Mouse (Mus musculus) left cerebral cortex, adult 2 months (tissue): ENCODE results near the gene Pgd. TPM values are rescaled to one million over a fixed set of nuclear protein-coding genes. Genes with fewer than 3 reads are reported as not detected.
"Not testable (repeated sequence)": the region's sequence is repeated elsewhere in the genome, so short reads cannot be mapped to it uniquely, and the experiment has no call there.

Experiments
- DNase-seq, 2 experiments: peaks; one replicate each; pipeline ENCODE4 v3.0.0; 2021 to 2022; ENCODE audit warnings: low spot score in 2 of 2, mixed read lengths in 1 of 2; ENCODE audit errors: extremely low spot score in 1 of 2
- H3K27ac ChIP-seq: fragments of 200-600 bp; 2 replicates; pipeline ENCODE4 v1.8.1; 2022
- H3K4me3 ChIP-seq: fragments of 200-600 bp; 2 replicates; pipeline ENCODE4 v1.8.1; 2022
- CTCF ChIP-seq: fragments of 200-600 bp; IDR thresholded peaks from 2 replicates; pipeline ENCODE4 v1.8.1; 2022; ENCODE audit warnings: antibody characterized with exemption, mild to moderate bottlenecking, moderate library complexity
- intact Hi-C: fragments of 180-260 bp; cut with DNase I; formaldehyde crosslinking; loops from one replicate; pipeline ENCODE4 v1.15.1; 2025
- long read RNA-seq, 2 experiments: library from polyadenylated mRNA; stranded (forward); transcript quantifications; one replicate each; pipeline ENCODE4 v2.0.0; 2021; ENCODE audit warnings: borderline mapping rate in 2 of 2
- total RNA-seq, 2 experiments: library from RNA; stranded (reverse); gene quantifications; 2 replicates each; pipeline ENCODE4 v1.2.3; 2021

The Pgd gene
- total RNA-seq = 10 to 100 TPM; 35.1 to 36.5 TPM
- long read RNA-seq, experiment 1, partial matches to known transcripts = 2 of 6 reads
- long read RNA-seq, experiment 1, other reads (novel, unspliced or antisense) = 3 of 6 reads
- long read RNA-seq, experiment 2, partial matches to known transcripts = 1 of 6 reads
- long read RNA-seq, experiment 2, other reads (novel, unspliced or antisense) = 3 of 6 reads

- no peak for TF ChIP-seq CTCF
- peak; percentile 95 to 97 for DNase-seq
- H3K27ac ChIP-seq = peak within 1 kb of the TSS; percentile 86
- H3K4me3 ChIP-seq = peak within 1 kb of the TSS; percentile 94
- intact Hi-C loops = loop anchor here (5.0 kb wide), 1 partner anchor 141 kb away; the partner anchor contains the start of gene Kif1b
Observed at GRCm38 (mm10) chr4:149166215-149166946, at the start of gene Pgd. TSS of gene Pgd (minus strand) at chr4:149166771.

DNA sequence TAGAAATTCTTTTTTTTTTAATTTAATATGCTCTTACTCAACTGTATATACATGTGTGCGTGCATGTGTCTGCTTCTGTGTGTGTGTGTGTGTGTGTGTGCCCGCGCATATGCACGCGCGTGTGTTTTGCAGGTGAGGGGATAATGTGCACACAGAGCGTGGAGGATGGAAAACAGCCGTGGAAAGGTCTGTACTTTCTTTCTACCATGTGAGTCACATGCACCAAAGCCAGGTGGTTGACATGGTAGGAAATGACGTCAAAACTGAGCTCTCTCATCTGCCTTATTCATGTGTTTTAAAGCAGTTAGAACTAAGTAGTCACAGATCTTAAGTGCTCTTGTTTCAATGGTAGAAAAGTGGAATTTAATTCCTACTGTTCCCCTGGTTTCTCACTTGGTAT is 49.4 kb upstream of the Pgd start:
- intact Hi-C loops = no loop called here
- TF ChIP-seq CTCF = no peak
- no peak for DNase-seq
- H3K27ac ChIP-seq = no peak overlapping the region
- H3K4me3 ChIP-seq = no peak overlapping the region

- H3K27ac ChIP-seq = 0 out of 2 replicates have a peak overlapping the region, but pooled peaks have one; percentile 11
- intact Hi-C loops = no loop called here
- no peak overlapping the region for H3K4me3 ChIP-seq
- no peak for DNase-seq
- TF ChIP-seq CTCF = no peak
Observed at GRCm38 (mm10) chr4:149215397-149215796, 48.8 kb upstream of the Pgd start.

DNA sequence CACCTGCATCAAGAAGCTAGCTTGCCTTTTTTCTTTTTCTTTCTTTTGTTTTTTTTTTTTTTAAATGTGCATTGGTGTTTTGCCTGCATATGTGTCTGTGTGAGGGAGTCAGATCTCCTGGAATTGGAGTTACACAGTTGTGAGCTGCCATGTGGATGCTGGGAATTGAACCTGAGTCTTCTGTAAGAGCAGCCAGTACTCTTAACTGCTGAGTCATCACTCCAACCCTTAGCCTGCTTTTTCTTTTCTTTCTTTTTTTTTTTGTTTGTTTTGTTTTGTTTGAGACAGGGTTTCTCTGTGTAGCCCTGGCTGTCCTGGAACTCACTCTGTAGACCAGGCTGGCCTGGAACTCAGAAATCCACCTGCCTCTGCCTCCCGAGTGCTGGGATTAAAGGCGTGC is 47.9 kb upstream of the Pgd start:
- H3K4me3 ChIP-seq, DNase-seq, H3K27ac ChIP-seq, intact Hi-C loops: not testable (repeated sequence)

DNA sequence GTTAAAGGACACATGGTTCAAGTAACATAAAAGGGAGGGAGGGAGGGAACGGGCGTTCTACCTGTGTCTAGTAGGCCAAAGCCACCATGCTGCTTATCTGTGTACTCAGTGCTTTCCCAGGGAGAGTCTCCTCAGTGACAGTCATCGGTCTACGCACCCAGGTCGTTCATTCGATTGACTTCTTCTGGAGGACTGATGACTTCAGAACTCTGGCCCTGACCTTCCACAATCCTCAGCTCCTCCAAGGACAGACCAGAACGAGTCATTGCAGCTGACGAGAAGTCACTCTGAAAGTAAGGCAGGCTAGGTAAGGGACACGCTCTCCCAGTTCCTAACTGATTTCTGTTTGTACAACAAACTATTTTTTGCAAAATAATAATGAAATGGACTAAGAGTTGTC is 46.9 kb upstream of the Pgd start:
- no peak for TF ChIP-seq CTCF
- Histone ChIP-seq H3K4me3 (no peak overlapping the region), H3K27ac (no peak overlapping the region)
- intact Hi-C loops = no loop called here
- DNase-seq = no peak

DNA sequence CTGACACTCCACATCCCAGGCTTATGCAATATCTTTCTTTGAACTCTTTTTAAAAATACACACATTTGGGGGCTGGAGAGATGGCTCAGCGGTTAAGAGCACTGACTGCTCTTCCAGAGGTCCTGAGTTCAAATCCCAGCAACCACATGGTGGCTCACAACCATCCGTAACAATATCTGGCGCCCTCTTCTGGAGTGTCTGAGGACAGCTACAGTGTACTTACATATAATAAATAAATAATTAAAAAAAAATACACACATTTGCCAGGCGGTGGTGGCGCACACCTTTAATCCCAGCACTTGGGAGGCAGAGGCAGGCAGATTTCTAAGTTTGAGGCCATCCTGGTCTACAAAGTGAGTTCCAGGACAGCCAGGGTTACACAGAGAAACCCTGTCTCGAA is 44.9 kb upstream of the Pgd start:
- DNase-seq, H3K27ac ChIP-seq, H3K4me3 ChIP-seq, intact Hi-C loops: not testable (repeated sequence)
- TF ChIP-seq CTCF = peak; percentile 40

DNA sequence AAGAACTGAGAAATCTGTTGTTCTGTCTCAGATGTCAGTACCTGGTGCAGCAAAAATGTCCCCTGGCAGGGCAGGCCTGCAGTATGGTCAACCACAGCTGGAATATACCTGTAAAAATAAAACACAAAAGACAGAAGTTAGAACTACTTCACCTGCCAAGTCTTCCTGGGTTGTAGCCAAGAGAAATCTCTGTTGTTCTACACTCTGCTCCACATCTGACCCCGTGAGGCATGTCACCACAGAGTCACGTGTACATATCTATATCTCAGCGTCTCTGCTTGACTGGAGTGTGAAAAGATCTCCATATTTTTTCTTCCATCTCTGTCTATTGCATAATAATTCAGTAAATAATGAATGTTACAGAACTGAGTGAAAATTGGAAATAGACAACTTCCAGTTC is 35.9 kb upstream of the Pgd start:
- no peak for TF ChIP-seq CTCF
- intact Hi-C loops = no loop called here

DNA sequence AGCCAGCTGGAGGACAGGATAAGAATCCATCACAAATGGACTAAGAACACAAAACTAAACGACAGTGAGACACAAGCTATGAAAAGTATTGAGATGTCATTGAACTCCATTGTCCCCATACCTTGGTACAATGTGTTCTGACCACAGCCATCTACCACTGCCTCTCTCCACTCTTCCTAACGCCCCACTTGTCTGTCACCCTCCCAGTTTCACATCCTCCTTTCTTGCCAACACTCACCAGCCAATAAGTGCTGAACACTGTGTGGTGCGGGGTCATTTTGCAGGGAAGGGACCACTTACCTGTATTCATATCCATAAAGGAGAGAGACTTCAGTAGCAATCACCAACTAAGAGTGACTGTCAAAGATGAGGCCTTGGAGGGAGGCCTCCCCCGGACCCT is 34.5 kb upstream of the Pgd start:
- no peak overlapping the region for H3K27ac ChIP-seq
- no peak for TF ChIP-seq CTCF
- DNase-seq = no peak
- intact Hi-C loops = no loop called here
- no peak overlapping the region for H3K4me3 ChIP-seq

More for the DNA sequence above, 35.9 kb upstream of the Pgd start:
- Histone ChIP-seq H3K4me3 (no peak overlapping the region), H3K27ac (no peak overlapping the region)
- no peak for DNase-seq

GRCm38 (mm10) chr4:149197180-149197579 is 30.6 kb upstream of the Pgd start:
- intact Hi-C loops = no loop called here
- DNase-seq = no peak
- no peak overlapping the region for H3K27ac ChIP-seq

GRCm38 (mm10) chr4:149191103-149191502 is 24.5 kb upstream of the Pgd start:
- no peak for DNase-seq
- TF ChIP-seq CTCF = no peak
- no peak overlapping the region for H3K27ac ChIP-seq
- H3K4me3 ChIP-seq = no peak overlapping the region
- intact Hi-C loops = no loop called here

More at GRCm38 (mm10) chr4:149197180-149197579, 30.6 kb upstream of the Pgd start:
- TF ChIP-seq CTCF = no peak
- H3K4me3 ChIP-seq = no peak overlapping the region

DNA sequence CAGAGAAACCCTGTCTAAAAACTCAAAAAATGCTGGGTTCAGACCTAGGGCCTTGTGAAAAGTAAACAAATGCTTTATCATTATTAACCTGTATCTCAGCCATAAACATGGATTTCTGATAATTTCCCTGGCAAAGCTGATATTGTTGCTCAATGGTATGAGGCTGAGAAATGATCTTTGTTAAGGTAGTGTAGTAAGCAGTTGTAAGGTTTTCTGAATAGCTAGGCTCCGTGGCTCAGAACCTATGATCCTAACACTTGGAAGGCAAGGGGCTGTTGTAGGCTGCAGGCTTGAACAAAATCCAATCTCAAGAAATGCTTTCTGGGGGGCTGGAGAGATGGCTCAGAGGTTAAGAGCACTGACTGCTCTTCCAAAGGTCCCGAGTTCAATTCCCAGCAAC is 22.0 kb upstream of the Pgd start:
- no peak for TF ChIP-seq CTCF
- DNase-seq = no peak
- intact Hi-C loops = no loop called here
- no peak overlapping the region for H3K4me3 ChIP-seq
- H3K27ac ChIP-seq = no peak overlapping the region; the same call in 1 of the 2 replicates

- Histone ChIP-seq H3K27ac (no peak overlapping the region), H3K4me3 (no peak overlapping the region)
- DNase-seq = no peak
- peak; percentile 58 for TF ChIP-seq CTCF
- intact Hi-C loops = loop anchor here (2.0 kb wide), 1 partner anchor 38 kb away; no protein-coding TSS in a partner anchor
Observed at GRCm38 (mm10) chr4:149182755-149183154, 16.2 kb upstream of the Pgd start.
